ENCODE assay signal across 8 mouse cellular contexts in the genomic region with DNA sequence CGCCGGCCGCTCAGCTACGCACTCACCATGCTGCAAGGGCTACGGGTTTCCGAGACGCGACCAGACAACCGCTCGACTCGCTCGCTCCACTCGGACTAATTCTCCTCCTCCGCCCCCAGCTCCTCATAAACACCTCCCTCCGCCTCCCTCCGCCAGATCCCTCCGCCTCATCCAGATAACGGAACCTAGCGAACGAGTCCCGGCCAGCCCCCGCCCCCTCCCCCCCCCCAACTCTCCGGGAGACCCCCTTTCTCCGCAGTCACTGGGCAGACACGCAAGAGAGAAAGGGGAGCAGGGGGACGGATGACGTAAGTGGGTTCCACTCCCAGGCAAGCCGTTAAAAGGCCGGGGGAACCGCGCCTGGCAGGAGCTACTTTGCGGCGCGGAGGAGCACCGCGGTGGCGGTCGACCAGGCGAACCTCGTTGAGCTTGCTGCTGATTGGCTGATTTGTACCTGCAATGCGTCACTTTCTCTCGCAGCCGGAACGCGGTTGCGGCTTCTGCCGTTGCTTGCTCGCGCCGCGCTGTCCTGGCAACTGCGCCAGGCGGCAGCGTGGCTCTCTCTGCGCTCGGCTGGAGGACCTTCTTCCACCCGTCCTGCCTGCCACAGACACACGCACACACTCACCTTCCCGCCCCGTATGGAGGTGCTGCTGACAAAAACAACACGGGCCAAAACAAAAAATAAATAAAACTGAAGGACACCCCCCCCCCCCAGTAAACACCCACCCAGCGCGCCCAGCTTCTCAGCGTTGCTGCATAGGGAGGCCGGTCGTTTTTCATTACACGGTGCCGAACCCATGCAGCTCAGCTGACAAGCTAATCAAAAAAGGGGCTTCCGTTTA. TPM values are rescaled to one million over a fixed set of nuclear protein-coding genes. Genes with fewer than 3 reads are reported as not detected.
A peak's percentile ranks its signal among the peaks of the same experiment; 100 is the strongest.
DNase-seq lines count a peak whose midpoint lies in the region; ATAC-seq and TF ChIP-seq lines count a peak whose summit lies in the region.

Calm2 (minus strand) TSS at position 169 of the 845 bp plus-strand sequence.

- WGBS in forebrain, embryonic 15.5 days = under 1% methylated on average over 68 of the region's 69 CpGs
- under 1% methylated on average over 69 of the region's 69 CpGs for WGBS in lung, adult 2 months

- DNase-seq in ES-E14 (ENCODE audit: low read depth, low spot score) = peak; percentile 96
- peak; percentile 97 for DNase-seq in cerebellum, adult 11-12 months
- DNase-seq in heart, postnatal 25 days (ENCODE audit: low spot score) = peak; percentile 96
- peak; percentile 95 to 99 for DNase-seq in layer of hippocampus, adult 18-20 months (ENCODE audit: low spot score in 2 of 2)
- DNase-seq in lung, adult 2 months = peak; percentile 99
- peak; percentile 94 to 98 for DNase-seq in thymus, adult 18-20 months

- no peaks in the 10 kb centered on the region for H3K27me3 ChIP-seq in forebrain, embryonic 15.5 days

- TF ChIP-seq POLR2A in lung, adult 2 months (IDR thresholded peaks at IDR 0.05; ENCODE audit: borderline replicate concordance, extremely low read depth, low read depth, low read length) = peak; percentile 100

- peak; percentile 90 for ATAC-seq in forebrain, embryonic 15.5 days (replicated peaks)
- ATAC-seq in neutrophil, adult 5-6 weeks (ENCODE audit: extremely low read depth, insufficient number of reproducible peaks, low FRiP score, poor library complexity, severe bottlenecking) = peak; percentile 88

- peak within 1 kb of the TSS; percentile 94 for H3K27ac ChIP-seq in ES-E14 (ENCODE audit: insufficient read depth, low read depth, low read length, poor library complexity, severe bottlenecking)
- H3K27ac ChIP-seq in forebrain, embryonic 15.5 days (replicated peaks) = peak within 1 kb of the TSS; percentile 99

- peaks cover 2% of the 10 kb centered on the region for H3K36me3 ChIP-seq in ES-E14 (ENCODE audit: control insufficient read depth, insufficient read depth, low read length, poor library complexity, severe bottlenecking)
- H3K36me3 ChIP-seq in forebrain, embryonic 15.5 days = no peaks in the 10 kb centered on the region

- intact Hi-C loops in heart, postnatal 25 days (cut with DNase I) = loop anchor here (2.0 to 5.0 kb wide), 4 partner anchors 55 to 132 kb away; no protein-coding TSS in a partner anchor

- H3K4me3 ChIP-seq in ES-E14 (ENCODE audit: insufficient read depth in 1 of 2, low read depth in 1 of 2, low read length in 2 of 2, poor library complexity in 1 of 2, severe bottlenecking in 1 of 2) = peak within 1 kb of the TSS; percentile 93 to 96
- H3K4me3 ChIP-seq in forebrain, embryonic 15.5 days = peak within 1 kb of the TSS; percentile 96
- peak within 1 kb of the TSS; percentile 82 for H3K4me3 ChIP-seq in lung, adult 2 months (replicated peaks; ENCODE audit: extremely low read depth, low read depth, low read length)

- H3K9me3 ChIP-seq in ES-E14 (ENCODE audit: control insufficient read depth, insufficient read depth, low read depth, low read length) = no peaks in the 10 kb centered on the region
- H3K9me3 ChIP-seq in forebrain, embryonic 15.5 days = no peaks in the 10 kb centered on the region

- H3K4me2 ChIP-seq in forebrain, embryonic 15.5 days (replicated peaks) = peak within 1 kb of the TSS; percentile 70

- TF ChIP-seq CTCF in lung, adult 2 months (IDR thresholded peaks at IDR 0.05; ENCODE audit: insufficient read depth, low read length) = no peak

- peaks cover 0 to 2% of the 10 kb centered on the region in 2 experiments; a peak in 3 of 4 replicates for H3K4me1 ChIP-seq in ES-E14 (ENCODE audit: control insufficient read depth in 2 of 2, insufficient read depth in 2 of 2, low read length in 2 of 2, poor library complexity in 1 of 2)
- H3K4me1 ChIP-seq in forebrain, embryonic 15.5 days = peaks cover 37% of the 10 kb centered on the region
- peaks cover 8% of the 10 kb centered on the region for H3K4me1 ChIP-seq in lung, adult 2 months (ENCODE audit: control insufficient read depth, insufficient read depth, low read length)

- in situ Hi-C loops in ES-E14 (cut with MboI; ENCODE audit: low sequenced_read_pairs in 2 of 2, unreplicated experiment in 2 of 2) = no loop called here

- peak within 1 kb of the TSS; percentile 97 for H3K9ac ChIP-seq in ES-E14 (ENCODE audit: insufficient read depth, low read depth, low read length, poor library complexity, severe bottlenecking)
- peak within 1 kb of the TSS; percentile 100 for H3K9ac ChIP-seq in forebrain, embryonic 15.5 days (replicated peaks)

TF ChIP-seq in ES-E14, 5 proteins besides CTCF, POLR2A, EP300 and RAD21:
- TF ChIP-seq ZNF384 (IDR thresholded peaks at IDR 0.05; ENCODE audit: low read depth, low read length) (no peak), HCFC1 (IDR thresholded peaks at IDR 0.05; ENCODE audit: borderline replicate concordance, insufficient read depth, low read length) (peak; percentile 64; the same call in 1 of the 2 replicates), CHD2 (IDR thresholded peaks at IDR 0.05; ENCODE audit: low read depth, low read length) (peak; percentile 34; the same call in 1 of the 2 replicates)
TF ChIP-seq in ES-E14: peak in this region for 2.

RNA-seq across cellular contexts. Expression of gene Calm2, which starts in this region (rescaled TPM):
- 208 and 358 TPM in 2 replicates for total RNA-seq in ES-E14 (2012; rRNA removed)
- polyA plus RNA-seq in forebrain, embryonic 15.5 days (2015; fragmentation: Nextera tagmentation; extraction: Ambion mirVana) = 1,787 and 1,813 TPM in 2 replicates
- total RNA-seq in heart, postnatal 25 days (2021) = 100 to 1,000 TPM; 131 to 166 TPM
- total RNA-seq in layer of hippocampus, adult 18-20 months (2021) = 1,000 to 10,000 TPM; 2,186 to 2,300 TPM
- 38.8 and 85.2 TPM in 2 replicates for polyA plus RNA-seq in lung, adult 2 months (2012; rRNA removed)
- 741 and 816 TPM in 2 replicates for total RNA-seq in neutrophil, adult 5-6 weeks (2017)

Comparison
In these comparisons a context has a peak if more than half of its experiments do, and no peak if none do; other contexts are left out.
1. Peak in every context shown above with its lines: DNase-seq, ATAC-seq, H3K4me3 ChIP-seq and H3K27ac ChIP-seq.
2. RNA of gene Calm2 (polyA plus RNA-seq): 1,787 to 1,813 TPM in forebrain, embryonic 15.5 days; 38.8 to 85.2 TPM in lung, adult 2 months; every median in the first group is over 10 times any median in the second.